Mouse (Mus musculus) intestine, embryonic 14.5 days (tissue): ENCODE results near the gene Fcho1. TPM values are rescaled to one million over a fixed set of nuclear protein-coding genes. Genes with fewer than 3 reads are reported as not detected.
"Not testable (repeated sequence)": the region's sequence is repeated elsewhere in the genome, so short reads cannot be mapped to it uniquely, and the experiment has no call there.

Source experiments
- ATAC-seq: fragments of 200-750 bp; cut with Nextera tagmentation; replicated peaks from 2 replicates; pipeline ENCODE4 v1.8.0; 2017; ENCODE audit warnings: low read depth, moderate number of reproducible peaks, moderate TSS enrichment, moderate library complexity; ENCODE audit not compliant: low FRiP score, low TSS enrichment
- DNase-seq: peaks from one replicate; pipeline ENCODE4 v3.0.0-alpha.2; 2018; ENCODE audit warnings: low spot score
- H3K27ac ChIP-seq: fragments of 300-500 bp; sonication (generic); 2 replicates; pipeline ENCODE4 v1.5.1; 2014; ENCODE audit warnings: low read depth, mild to moderate bottlenecking, control low read depth
- H3K27me3 ChIP-seq: fragments of 300-500 bp; sonication (generic); replicated peaks from 2 replicates; pipeline ENCODE4 v1.6.1; 2014; ENCODE audit warnings: low read length, control low read depth; ENCODE audit not compliant: control insufficient read depth, insufficient read depth
- H3K36me3 ChIP-seq: fragments of 300-500 bp; sonication (generic); 2 replicates; pipeline ENCODE4 v1.6.1; 2014; ENCODE audit warnings: low read length, control low read depth; ENCODE audit not compliant: control insufficient read depth, insufficient read depth
- H3K4me1 ChIP-seq: fragments of 300-500 bp; sonication (generic); replicated peaks from 2 replicates; pipeline ENCODE4 v1.6.1; 2014; ENCODE audit warnings: low read length, control low read depth, mixed read lengths; ENCODE audit not compliant: control insufficient read depth, insufficient read depth
- H3K4me2 ChIP-seq: fragments of 300-500 bp; sonication (generic); 2 replicates; pipeline ENCODE4 v1.6.1; 2014; ENCODE audit warnings: low read length
- H3K4me3 ChIP-seq: fragments of 300-500 bp; sonication (generic); 2 replicates; pipeline ENCODE4 v1.5.1; 2014; ENCODE audit warnings: low read depth, low read length, control low read depth, mixed read lengths
- H3K9ac ChIP-seq: fragments of 300-500 bp; sonication (generic); 2 replicates; pipeline ENCODE4 v1.6.1; 2014; ENCODE audit warnings: mild to moderate bottlenecking, low read length
- H3K9me3 ChIP-seq: fragments of 300-500 bp; sonication (generic); 2 replicates; pipeline ENCODE4 v1.6.1; 2016; ENCODE audit warnings: low read length, control low read depth; ENCODE audit not compliant: control insufficient read depth
- whole genome bisulfite sequencing: fragments of 180-500 bp; shearing (Covaris S2); extraction: QIAGEN DNeasy Blood & Tissue Kit; methylation state at CpG from one replicate; pipeline ENCODE4 v1.1.7; 2014; 5-methylcytosine and 5-hydroxymethylcytosine counted together
- polyA plus RNA-seq: library from polyadenylated mRNA; unstranded; fragments of >200 nt; fragmentation: Nextera tagmentation; extraction: Ambion mirVana; gene quantifications from 2 replicates; pipeline ENCODE4 v1.2.1, GENCODE M21; 2014

Gene Fcho1
- polyA plus RNA-seq, 1 experiment from 2014 or later, result 6.9 TPM

DNA sequence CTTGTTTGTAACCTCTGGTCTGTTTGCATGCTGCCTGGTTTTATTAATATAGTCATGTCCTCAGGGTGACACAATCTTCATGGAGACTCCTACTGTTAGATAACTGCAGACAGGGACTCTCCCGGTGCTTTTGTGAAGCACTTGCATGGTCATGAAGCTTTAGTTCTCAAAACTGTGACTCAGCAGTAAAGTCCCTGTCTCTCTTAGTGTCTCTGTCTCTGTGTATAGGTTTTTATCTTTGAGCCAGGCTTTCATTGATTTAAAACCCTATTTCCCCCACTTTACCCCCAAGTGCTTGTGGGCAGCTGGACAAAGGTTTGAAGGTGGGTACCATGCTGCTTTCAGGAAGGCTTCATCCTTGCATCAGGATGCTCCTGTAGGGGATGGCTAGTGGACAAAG lies 19.8 kb upstream of the Fcho1 start:
- no peak for DNase-seq
- Histone ChIP-seq H3K36me3 (no peaks in the 10 kb centered on the region), H3K4me2 (no peak overlapping the region), H3K4me3 (no peak overlapping the region), H3K27ac (no peak overlapping the region), H3K27me3 (no peaks in the 10 kb centered on the region), H3K4me1 (no peaks in the 10 kb centered on the region), H3K9me3 (no peaks in the 10 kb centered on the region), H3K9ac (no peak overlapping the region)
- no peak for ATAC-seq
- WGBS, result 83% methylated on average over 1 of the region's 1 CpGs

DNA sequence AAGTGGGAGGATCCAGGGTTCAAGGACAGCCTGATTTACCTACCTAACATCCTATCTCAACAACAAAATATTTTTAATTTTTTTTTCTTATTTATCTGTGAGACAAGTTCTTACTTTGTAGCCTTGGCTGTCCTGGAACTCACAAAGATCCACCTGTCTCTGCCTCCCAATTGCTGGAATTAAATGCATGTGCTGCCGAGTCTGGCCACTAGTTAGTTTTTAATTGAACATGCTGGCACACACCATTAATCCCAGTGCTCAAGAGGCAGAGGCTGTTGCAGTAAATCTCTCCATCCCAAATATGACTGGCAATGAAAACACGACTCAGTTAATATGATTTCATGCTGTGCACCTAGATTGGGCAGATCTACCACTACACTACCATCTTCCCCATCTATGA lies 17.3 kb upstream of the Fcho1 start:
- DNase-seq, result no peak
- Histone ChIP-seq H3K4me3 (no peak overlapping the region), H3K27ac (no peak overlapping the region), H3K36me3 (no peaks in the 10 kb centered on the region), H3K9ac (no peak overlapping the region), H3K4me2 (no peak overlapping the region), H3K9me3 (no peaks in the 10 kb centered on the region), H3K27me3 (no peaks in the 10 kb centered on the region), H3K4me1 (no peaks in the 10 kb centered on the region)
- 67% methylated on average over 2 of the region's 2 CpGs for WGBS
- ATAC-seq, result no peak

- WGBS, result 5% methylated on average over 19 of the region's 19 CpGs
- Histone ChIP-seq H3K4me1 (no peaks in the 10 kb centered on the region), H3K9ac (no peak overlapping the region), H3K27me3 (no peaks in the 10 kb centered on the region), H3K9me3 (no peaks in the 10 kb centered on the region), H3K4me3 (no peak overlapping the region), H3K36me3 (no peaks in the 10 kb centered on the region), H3K4me2 (peak overlapping the region; percentile 34), H3K27ac (no peak overlapping the region)
- DNase-seq (no peak), ATAC-seq (peak; percentile 65)
Observed at GRCm38 (mm10) chr8:71741687-71742114, 16.2 kb upstream of the Fcho1 start.

GRCm38 (mm10) chr8:71741226-71741625 lies 15.7 kb upstream of the Fcho1 start:
- no peak for ATAC-seq
- Histone ChIP-seq H3K4me2 (peak overlapping the region; percentile 34), H3K27ac (no peak overlapping the region), H3K36me3 (no peaks in the 10 kb centered on the region), H3K9me3 (no peaks in the 10 kb centered on the region), H3K27me3 (no peaks in the 10 kb centered on the region), H3K4me1 (no peaks in the 10 kb centered on the region), H3K9ac (no peak overlapping the region), H3K4me3 (no peak overlapping the region)
- WGBS, result 36% methylated on average over 3 of the region's 3 CpGs
- DNase-seq, result no peak

- not testable (repeated sequence) for DNase-seq, ATAC-seq, H3K9ac ChIP-seq, H3K4me3 ChIP-seq, H3K4me2 ChIP-seq, H3K4me1 ChIP-seq, H3K9me3 ChIP-seq, H3K36me3 ChIP-seq, H3K27ac ChIP-seq, H3K27me3 ChIP-seq
Observed at GRCm38 (mm10) chr8:71738316-71738715, 12.8 kb upstream of the Fcho1 start.

- no peak for DNase-seq
- no peaks in the 10 kb centered on the region for H3K4me1 ChIP-seq
- ATAC-seq, result no peak
- no peak overlapping the region for H3K4me2 ChIP-seq
- no peak overlapping the region for H3K27ac ChIP-seq
- H3K9me3 ChIP-seq, result no peaks in the 10 kb centered on the region
- no peaks in the 10 kb centered on the region for H3K27me3 ChIP-seq
- no peak overlapping the region for H3K4me3 ChIP-seq
- H3K36me3 ChIP-seq, result no peaks in the 10 kb centered on the region
- no peak overlapping the region for H3K9ac ChIP-seq
- WGBS, result 57% methylated on average over 3 of the region's 3 CpGs
Observed at GRCm38 (mm10) chr8:71731652-71732230, 6.2 kb upstream of the Fcho1 start.

DNA sequence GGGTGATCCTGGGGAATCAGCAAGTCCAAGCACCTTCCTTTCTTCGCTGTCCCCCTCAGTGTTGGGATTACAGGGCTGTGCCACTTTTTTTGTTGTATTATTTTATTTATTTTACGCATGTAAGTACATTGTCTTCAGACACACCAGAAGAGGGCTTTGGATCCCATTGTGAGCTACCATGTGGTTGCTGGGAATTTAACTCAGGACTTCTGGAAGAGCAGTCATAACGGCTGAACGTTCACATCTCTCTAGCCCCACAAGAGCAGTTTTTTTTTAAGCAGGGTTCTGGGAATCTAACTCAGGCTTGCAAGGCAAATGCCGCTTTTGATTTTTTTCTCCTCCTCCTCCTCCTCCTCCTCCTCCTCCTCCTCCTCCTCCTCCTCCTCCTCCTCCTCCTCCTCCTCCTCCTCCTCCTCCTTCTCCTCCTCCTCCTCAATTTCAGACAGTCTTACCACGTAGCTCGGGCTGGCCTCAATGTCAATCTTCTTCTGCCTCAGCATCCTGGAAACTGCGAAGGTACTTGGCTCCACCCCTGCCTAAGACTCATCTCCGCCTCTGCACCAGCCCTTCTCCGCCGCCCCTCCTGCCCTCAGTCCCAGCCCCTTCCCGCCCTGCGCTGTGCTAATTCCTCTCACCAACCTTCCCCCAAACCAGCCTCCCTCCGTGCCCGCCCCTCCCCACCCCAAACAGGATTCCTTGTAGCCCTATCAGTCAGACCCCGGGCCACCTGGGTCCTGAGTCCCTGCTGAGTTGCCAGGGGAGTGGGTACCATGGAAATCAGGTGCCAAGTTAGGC lies 3.5 kb upstream of the Fcho1 start:
- DNase-seq, result no peak
- ATAC-seq, result no peak
- H3K4me2 ChIP-seq, result peak overlapping the region; percentile 52
- whole genome bisulfite sequencing, result 3% methylated on average over 16 of the region's 16 CpGs
- H3K27ac ChIP-seq, result no peak overlapping the region
- no peaks in the 10 kb centered on the region for H3K4me1 ChIP-seq
- H3K9me3 ChIP-seq, result no peaks in the 10 kb centered on the region
- H3K27me3 ChIP-seq, result peaks cover 3% of the 10 kb centered on the region; the same call in 1 of the 2 replicates
- H3K9ac ChIP-seq, result peak overlapping the region; percentile 2; the same call in 1 of the 2 replicates
- H3K36me3 ChIP-seq, result no peaks in the 10 kb centered on the region
- no peak overlapping the region for H3K4me3 ChIP-seq

DNA sequence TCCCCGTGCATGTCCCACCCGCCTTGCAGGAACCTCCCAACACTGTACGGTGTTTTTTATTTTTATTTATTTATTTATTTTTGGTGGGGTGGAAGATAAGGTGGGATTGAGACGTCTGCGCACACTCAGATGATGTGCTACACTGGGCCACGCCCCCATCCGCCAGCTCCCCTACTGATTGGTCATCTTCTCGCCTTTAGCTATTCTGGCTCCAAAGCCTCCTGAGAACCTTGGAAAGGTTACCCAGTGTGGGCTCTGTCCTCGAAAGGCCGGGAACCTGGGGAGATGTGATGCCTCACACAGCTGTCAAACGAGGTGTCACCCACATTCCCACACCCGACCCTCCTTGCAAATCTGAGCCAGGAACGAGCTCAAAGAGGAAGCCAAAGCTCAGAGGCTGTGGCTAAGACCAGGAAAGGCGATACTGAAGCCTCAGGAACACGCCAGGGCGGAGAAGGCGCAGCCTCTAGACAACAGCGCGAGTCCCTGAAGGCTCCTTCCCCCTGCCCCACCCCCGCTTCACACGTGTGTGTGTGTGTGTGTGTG lies 2.8 kb upstream of the Fcho1 start:
- H3K27me3 ChIP-seq, result peaks cover 3% of the 10 kb centered on the region; the same call in 1 of the 2 replicates
- H3K9ac ChIP-seq, result peak overlapping the region; percentile 2; the same call in 1 of the 2 replicates
- peak overlapping the region; percentile 52 for H3K4me2 ChIP-seq
- H3K4me3 ChIP-seq, result peak overlapping the region; percentile 12; the same call in 1 of the 2 replicates
- ATAC-seq (no peak), DNase-seq (peak; percentile 65)
- WGBS, result 6% methylated on average over 20 of the region's 21 CpGs
- no peak overlapping the region for H3K27ac ChIP-seq
- H3K36me3 ChIP-seq, result no peaks in the 10 kb centered on the region
- no peaks in the 10 kb centered on the region for H3K9me3 ChIP-seq
- H3K4me1 ChIP-seq, result no peaks in the 10 kb centered on the region
